Mouse (Mus musculus) testis, adult 2 months (tissue): ENCODE data around the gene Tmem238. TPM values are rescaled to one million over a fixed set of nuclear protein-coding genes. Genes with fewer than 3 reads are reported as not detected.
A peak's percentile ranks its signal among the peaks of the same experiment; 100 is the strongest.

ENCODE experiments used
- H3K27ac ChIP-seq: fragments of 200-500 bp; 2 replicates; pipeline ENCODE4 v1.5.1; 2012; ENCODE audit warnings: low read depth, low read length; ENCODE audit not compliant: control insufficient read depth, insufficient read depth
- H3K27me3 ChIP-seq: fragments of 200-500 bp; 2 replicates; pipeline ENCODE4 v1.6.1; 2012; ENCODE audit warnings: mild to moderate bottlenecking, low read length, moderate library complexity; ENCODE audit not compliant: control insufficient read depth, insufficient read depth
- H3K36me3 ChIP-seq: fragments of 200-500 bp; 2 replicates; pipeline ENCODE4 v1.6.1; 2012; ENCODE audit warnings: mild to moderate bottlenecking, low read length; ENCODE audit not compliant: control insufficient read depth, insufficient read depth
- H3K4me1 ChIP-seq: fragments of 200-500 bp; 2 replicates; pipeline ENCODE4 v1.6.1; 2012; ENCODE audit warnings: low read length; ENCODE audit not compliant: control insufficient read depth, insufficient read depth
- H3K4me3 ChIP-seq: fragments of 200-500 bp; 2 replicates; pipeline ENCODE4 v1.5.1; 2012; ENCODE audit warnings: low read depth, mild to moderate bottlenecking, low read length, moderate library complexity, mixed read lengths; ENCODE audit not compliant: control insufficient read depth
- CTCF ChIP-seq: fragments of 200-500 bp; IDR thresholded peaks from 2 replicates; pipeline ENCODE4 v1.5.1; 2012; ENCODE audit warnings: low read depth, mild to moderate bottlenecking, inconsistent platforms, low read length, moderate library complexity; ENCODE audit not compliant: control insufficient read depth, insufficient read depth, insufficient replicate concordance
- POLR2A ChIP-seq: fragments of 200-500 bp; IDR thresholded peaks from 2 replicates; pipeline ENCODE4 v1.6.1; 2012; ENCODE audit warnings: low read depth, mild to moderate bottlenecking, inconsistent platforms, low read length, moderate library complexity; ENCODE audit not compliant: control insufficient read depth
- polyA plus RNA-seq: library from polyadenylated mRNA; depleted of rRNA; stranded (reverse); fragments of >200 nt; gene quantifications from 2 replicates; pipeline ENCODE4 v1.2.3, GENCODE M21; 2012; rRNA removed

The Tmem238 gene
- 1.1 and 1.6 TPM in 2 replicates for polyA plus RNA-seq

- Histone ChIP-seq H3K27me3 (no peaks in the 10 kb centered on the region), H3K4me1 (peaks cover 2% of the 10 kb centered on the region), H3K27ac (0 out of 2 replicates have a peak within 1 kb of the TSS, but pooled peaks have one; percentile 0), H3K36me3 (no peaks in the 10 kb centered on the region), H3K4me3 (peak within 1 kb of the TSS; percentile 74)
- no peak for TF ChIP-seq POLR2A
- TF ChIP-seq CTCF = no peak
These were observed at the start of gene Tmem238 for GRCm38 (mm10) chr7:4789436-4789935. Tmem238 (minus strand) TSS chr7:4789656.

- Histone ChIP-seq H3K4me1 (peaks cover 6% of the 10 kb centered on the region), H3K27me3 (no peaks in the 10 kb centered on the region), H3K27ac (no peak overlapping the region), H3K36me3 (no peaks in the 10 kb centered on the region), H3K4me3 (no peak overlapping the region)
- no peak for TF ChIP-seq CTCF
These were observed 48.2 kb upstream of the Tmem238 start for GRCm38 (mm10) chr7:4837639-4838038.

DNA sequence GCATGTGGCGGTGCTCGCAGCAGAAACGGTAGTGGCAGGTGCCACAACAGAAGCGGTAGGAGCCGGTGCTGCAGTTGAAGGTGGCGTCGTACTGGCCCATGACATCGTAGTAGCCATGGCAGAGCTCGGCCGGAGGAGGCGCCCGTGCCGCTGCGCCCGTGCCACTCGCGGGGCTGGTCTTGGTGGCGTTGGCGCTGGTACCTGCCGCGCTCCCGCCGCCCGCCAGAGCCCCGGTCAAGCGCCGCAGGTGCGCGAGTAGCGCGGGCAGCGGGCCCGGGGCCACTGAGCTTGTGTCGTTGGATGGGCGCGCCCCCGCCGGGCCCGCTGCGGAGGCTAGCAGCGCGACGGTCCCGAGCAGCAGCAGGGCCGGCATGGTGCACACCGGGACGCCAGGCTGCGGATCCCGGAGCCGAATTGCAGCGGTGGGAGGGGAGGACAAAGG is 46.9 kb upstream of the Tmem238 start:
- no peak overlapping the region for H3K27ac ChIP-seq
- TF ChIP-seq POLR2A = no peak
- peak; percentile 36; the same call in 1 of the 2 replicates for TF ChIP-seq CTCF
- peak overlapping the region; percentile 48 for H3K4me3 ChIP-seq
- no peaks in the 10 kb centered on the region for H3K27me3 ChIP-seq
- H3K36me3 ChIP-seq = no peaks in the 10 kb centered on the region
- H3K4me1 ChIP-seq = peaks cover 6% of the 10 kb centered on the region

DNA sequence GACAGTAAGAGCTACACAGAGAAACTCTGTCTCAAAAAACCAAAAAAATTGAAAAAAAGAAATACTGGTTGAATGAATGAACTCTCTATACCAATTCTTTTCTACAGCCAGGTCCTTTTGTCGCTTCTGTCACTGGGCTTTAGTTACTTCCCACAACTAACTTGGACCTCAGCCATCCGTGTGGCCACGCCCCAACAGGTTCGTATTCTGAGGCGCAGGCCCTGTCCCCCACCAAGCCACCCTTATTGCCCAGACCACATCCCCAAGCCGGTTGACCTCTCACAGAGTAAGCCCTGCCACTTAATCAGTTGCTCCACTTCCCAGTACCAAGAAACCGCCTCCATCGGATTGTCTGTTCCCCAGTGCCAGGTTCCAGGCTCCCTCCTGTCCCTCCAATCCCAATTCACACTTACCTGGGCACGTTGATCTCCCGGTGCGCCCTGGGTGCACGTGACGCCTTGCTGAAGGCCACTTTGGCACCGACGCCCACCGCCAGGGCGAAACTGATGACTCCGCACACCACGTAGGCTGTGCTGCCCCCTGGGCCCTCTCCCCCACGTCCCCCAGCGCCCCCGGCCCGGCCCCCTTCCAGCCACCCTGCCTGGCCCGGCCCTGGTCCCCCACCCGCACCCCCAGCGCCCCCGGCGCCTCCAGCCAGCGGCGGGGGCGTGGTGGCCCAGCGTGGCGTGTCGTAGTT is 46.3 kb upstream of the Tmem238 start:
- no peaks in the 10 kb centered on the region for H3K36me3 ChIP-seq
- no peaks in the 10 kb centered on the region for H3K27me3 ChIP-seq
- no peak overlapping the region; the same call in 1 of the 2 replicates for H3K4me3 ChIP-seq
- TF ChIP-seq CTCF (no peak), POLR2A (no peak)
- H3K27ac ChIP-seq = no peak overlapping the region
- H3K4me1 ChIP-seq = peaks cover 12% of the 10 kb centered on the region

GRCm38 (mm10) chr7:4830476-4830875 is 41.0 kb upstream of the Tmem238 start:
- TF ChIP-seq CTCF = no peak
- no peak for TF ChIP-seq POLR2A
- H3K27me3 ChIP-seq = no peaks in the 10 kb centered on the region

GRCm38 (mm10) chr7:4825365-4825764 is 35.9 kb upstream of the Tmem238 start:
- no peaks in the 10 kb centered on the region for H3K36me3 ChIP-seq
- H3K4me3 ChIP-seq = no peak overlapping the region
- H3K27me3 ChIP-seq = no peaks in the 10 kb centered on the region
- TF ChIP-seq CTCF (no peak), POLR2A (no peak)
- H3K27ac ChIP-seq = no peak overlapping the region
- peaks cover 8% of the 10 kb centered on the region for H3K4me1 ChIP-seq

More at GRCm38 (mm10) chr7:4830476-4830875, 41.0 kb upstream of the Tmem238 start:
- peaks cover 17% of the 10 kb centered on the region for H3K4me1 ChIP-seq
- H3K4me3 ChIP-seq = no peak overlapping the region
- no peak overlapping the region for H3K27ac ChIP-seq
- no peaks in the 10 kb centered on the region for H3K36me3 ChIP-seq

GRCm38 (mm10) chr7:4822162-4822907 is 32.9 kb upstream of the Tmem238 start:
- TF ChIP-seq POLR2A (no peak), CTCF (no peak)

More at GRCm38 (mm10) chr7:4822162-4822907, 32.9 kb upstream of the Tmem238 start:
- H3K4me1 ChIP-seq = no peaks in the 10 kb centered on the region
- H3K27ac ChIP-seq = no peak overlapping the region
- no peaks in the 10 kb centered on the region for H3K27me3 ChIP-seq
- no peak overlapping the region for H3K4me3 ChIP-seq
- no peaks in the 10 kb centered on the region for H3K36me3 ChIP-seq
